Mouse (Mus musculus): ENCODE data around the gene Gm11444. TPM values are rescaled to one million over a fixed set of nuclear protein-coding genes. Genes with fewer than 3 reads are reported as not detected.
A peak's percentile ranks its signal among the peaks of the same experiment; 100 is the strongest.

Gene Gm11444
- polyA plus RNA-seq, 1 experiment from 2014 or later = not detected

DNA sequence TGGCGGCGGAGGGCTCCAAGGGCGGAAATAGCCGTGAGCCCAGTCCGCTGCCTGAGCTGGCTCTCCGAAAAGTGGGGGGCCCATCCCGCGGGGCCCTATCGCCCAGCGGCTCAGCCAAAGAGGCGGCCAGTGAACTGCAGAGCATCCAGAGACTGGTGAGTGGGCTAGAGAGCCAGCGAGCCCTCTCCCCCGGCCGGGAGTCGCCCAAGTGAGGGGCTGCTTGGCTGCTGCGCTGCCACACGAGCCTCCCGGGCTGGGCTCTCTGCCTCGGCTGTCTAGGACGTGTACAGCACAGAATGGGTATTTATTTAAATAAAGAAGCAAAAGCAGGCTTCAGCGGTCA is 9.4 kb downstream of the Gm11444 start:
- Histone ChIP-seq H3K36me3 (ENCODE audit: control insufficient read depth, insufficient read depth, low read length) (peaks cover 7% of the 10 kb centered on the region; the same call in 1 of the 2 replicates), H3K4me3 (ENCODE audit: low read depth, low read length) (peak overlapping the region; percentile 60), H3K9me3 (ENCODE audit: control insufficient read depth, low read length) (no peaks in the 10 kb centered on the region), H3K27me3 (ENCODE audit: control insufficient read depth, insufficient read depth, low read length) (peaks cover 5% of the 10 kb centered on the region; the same call in 1 of the 2 replicates), H3K27ac (replicated peaks) (peak overlapping the region; percentile 65), H3K4me2 (replicated peaks; ENCODE audit: low read depth) (peak overlapping the region; percentile 48), H3K9ac (ENCODE audit: low read length) (peak overlapping the region; percentile 58), H3K4me1 (replicated peaks; ENCODE audit: control insufficient read depth, insufficient read depth) (peaks cover 4% of the 10 kb centered on the region; the same call in 1 of the 2 replicates)
- DNase-seq (ENCODE audit: low spot score) (no peak), ATAC-seq (ENCODE audit: low FRiP score, low TSS enrichment) (no peak)
- TF ChIP-seq EP300 (optimal IDR thresholded peaks at IDR 0.05) = no peak
- no peak for TF ChIP-seq CTCF (IDR thresholded peaks at IDR 0.05; ENCODE audit: low read depth)
- 31% methylated on average over 21 of the region's 21 CpGs for WGBS

DNA sequence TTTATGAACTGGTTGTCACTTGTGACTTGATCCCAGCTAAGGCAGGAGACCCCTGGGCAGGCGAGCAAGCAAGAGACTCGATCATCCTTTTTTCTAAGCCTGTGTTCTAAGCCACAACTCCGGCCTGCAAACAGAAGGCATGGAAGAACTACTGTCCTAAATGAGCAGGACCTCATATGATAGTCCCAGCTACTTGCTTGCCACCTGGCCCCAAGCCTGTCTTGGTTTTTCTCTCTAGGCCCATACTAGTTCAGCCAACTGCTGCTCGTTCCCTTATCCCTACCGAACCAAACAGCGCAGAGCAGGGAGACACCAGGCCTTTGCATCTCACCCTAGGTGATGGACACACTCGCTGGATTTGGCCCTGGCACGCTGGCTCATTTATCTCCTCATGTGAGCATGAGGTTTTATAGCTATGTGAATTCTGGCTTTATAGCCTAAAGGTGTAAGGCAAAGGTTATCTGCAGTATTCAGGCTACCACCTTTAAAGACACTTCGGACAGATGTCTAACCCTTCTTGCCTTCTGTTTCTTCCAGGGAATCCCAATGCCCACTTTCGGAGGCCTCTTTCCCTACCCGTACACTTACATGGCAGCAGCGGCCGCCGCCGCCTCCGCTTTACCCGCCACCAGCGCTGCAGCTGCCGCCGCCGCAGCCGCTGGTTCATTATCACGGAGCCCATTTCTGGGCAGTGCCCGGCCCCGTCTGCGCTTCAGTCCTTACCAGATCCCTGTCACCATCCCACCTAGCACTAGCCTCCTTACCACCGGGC is 9.9 kb downstream of the Gm11444 start:
- ATAC-seq (ENCODE audit: low FRiP score, low TSS enrichment) (no peak), DNase-seq (ENCODE audit: low spot score) (no peak)
- Histone ChIP-seq H3K9me3 (ENCODE audit: control insufficient read depth, low read length) (no peaks in the 10 kb centered on the region), H3K4me2 (replicated peaks; ENCODE audit: low read depth) (peak overlapping the region; percentile 48), H3K4me3 (ENCODE audit: low read depth, low read length) (peak overlapping the region; percentile 60), H3K27me3 (ENCODE audit: control insufficient read depth, insufficient read depth, low read length) (peaks cover 5% of the 10 kb centered on the region; the same call in 1 of the 2 replicates), H3K9ac (ENCODE audit: low read length) (peak overlapping the region; percentile 58), H3K4me1 (replicated peaks; ENCODE audit: control insufficient read depth, insufficient read depth) (peaks cover 4% of the 10 kb centered on the region; the same call in 1 of the 2 replicates), H3K27ac (replicated peaks) (peak overlapping the region; percentile 65), H3K36me3 (ENCODE audit: control insufficient read depth, insufficient read depth, low read length) (peaks cover 7% of the 10 kb centered on the region; the same call in 1 of the 2 replicates)
- 44% methylated on average over 27 of the region's 27 CpGs for WGBS
- TF ChIP-seq CTCF (IDR thresholded peaks at IDR 0.05; ENCODE audit: low read depth) (no peak), EP300 (optimal IDR thresholded peaks at IDR 0.05) (no peak)

DNA sequence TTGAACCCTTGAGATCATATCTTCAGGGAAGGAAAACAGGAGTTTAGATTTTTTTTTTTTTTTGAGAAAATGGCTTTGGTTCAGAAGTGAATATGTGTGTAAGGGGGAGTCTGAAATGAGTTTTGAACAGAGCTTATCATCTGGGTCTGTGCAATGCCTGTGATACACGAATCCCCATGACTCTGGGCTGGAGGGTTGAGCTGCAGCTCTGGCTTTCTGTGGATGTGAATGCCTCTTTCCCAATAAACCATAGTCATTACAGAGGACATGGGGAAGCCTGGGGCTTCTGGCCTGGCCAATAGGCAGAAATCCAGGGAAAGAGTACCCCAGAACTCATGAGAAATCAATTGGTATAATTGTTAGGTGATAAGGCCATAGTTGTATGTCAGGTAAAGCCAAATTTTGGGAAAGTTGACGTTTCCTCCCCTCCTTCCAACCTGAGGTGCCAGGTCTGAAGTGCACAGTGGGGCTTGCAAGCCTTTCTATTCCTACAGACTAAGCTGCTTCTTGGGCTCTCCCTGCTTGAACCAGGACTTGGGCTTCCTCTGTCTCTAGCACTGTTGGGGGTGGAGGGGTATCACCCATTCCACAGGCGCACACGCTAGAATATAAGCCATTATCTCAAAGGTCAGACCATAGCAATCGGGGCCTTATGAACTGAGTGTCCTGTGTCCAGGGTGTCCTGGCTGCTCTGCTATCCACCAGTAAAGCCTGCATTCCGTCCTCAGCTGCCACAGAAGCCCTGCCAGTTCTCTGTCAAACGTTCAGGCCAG is 10.7 kb downstream of the Gm11444 start:
- H3K4me3 ChIP-seq (ENCODE audit: low read depth, low read length) = peak overlapping the region; percentile 60
- peak overlapping the region; percentile 24; the same call in 1 of the 2 replicates for H3K27ac ChIP-seq (replicated peaks)
- H3K9ac ChIP-seq (ENCODE audit: low read length) = peak overlapping the region; percentile 58
- TF ChIP-seq CTCF (IDR thresholded peaks at IDR 0.05; ENCODE audit: low read depth) (no peak), EP300 (optimal IDR thresholded peaks at IDR 0.05) (no peak)
- WGBS = 67% methylated on average over 7 of the region's 7 CpGs
- no peak for ATAC-seq (ENCODE audit: low FRiP score, low TSS enrichment)
- peaks cover 7% of the 10 kb centered on the region; the same call in 1 of the 2 replicates for H3K36me3 ChIP-seq (ENCODE audit: control insufficient read depth, insufficient read depth, low read length)
- peaks cover 5% of the 10 kb centered on the region; the same call in 1 of the 2 replicates for H3K27me3 ChIP-seq (ENCODE audit: control insufficient read depth, insufficient read depth, low read length)
- H3K4me2 ChIP-seq (replicated peaks; ENCODE audit: low read depth) = peak overlapping the region; percentile 48
- no peak for DNase-seq (ENCODE audit: low spot score)
- H3K4me1 ChIP-seq (replicated peaks; ENCODE audit: control insufficient read depth, insufficient read depth) = peaks cover 4% of the 10 kb centered on the region; the same call in 1 of the 2 replicates
- no peaks in the 10 kb centered on the region for H3K9me3 ChIP-seq (ENCODE audit: control insufficient read depth, low read length)

DNA sequence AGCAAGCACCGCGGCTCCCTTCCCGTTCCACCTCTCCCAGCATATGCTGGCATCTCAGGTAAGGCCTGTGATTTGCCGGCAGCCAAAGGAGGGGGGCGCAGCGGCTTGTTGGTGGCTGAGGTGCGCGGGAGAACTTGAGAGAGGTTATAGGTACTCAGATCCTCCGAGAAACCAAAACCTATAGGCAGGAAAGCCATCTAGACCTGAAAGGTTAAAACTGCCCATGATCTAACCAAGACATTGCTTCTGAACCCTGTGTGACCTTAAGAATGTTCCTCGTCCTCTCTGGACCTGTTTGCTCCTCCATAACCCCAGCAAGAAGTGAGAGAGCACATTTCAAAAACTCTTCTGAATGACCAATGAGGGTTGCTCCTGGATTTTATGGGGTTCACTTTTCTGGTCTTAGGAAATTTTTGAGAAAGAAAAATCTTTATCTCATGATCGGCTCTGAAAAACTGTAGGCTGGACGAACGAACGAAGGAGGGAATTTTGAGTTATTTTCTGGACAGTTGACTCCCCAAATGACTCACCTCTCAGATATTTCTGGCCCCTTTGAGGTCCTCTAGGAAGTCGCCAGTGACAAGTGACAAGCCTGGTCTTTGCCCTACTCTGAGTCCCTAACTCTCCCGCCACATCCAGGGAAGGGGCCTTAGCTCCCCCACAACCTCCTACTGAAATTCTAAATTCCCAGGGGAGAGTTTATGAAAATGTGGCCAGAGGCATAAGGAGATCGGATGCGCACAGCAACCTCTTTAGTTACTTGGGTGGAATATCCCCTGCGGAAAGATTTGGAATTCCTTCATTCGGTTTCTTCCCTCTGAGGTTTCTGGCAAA is 11.5 kb downstream of the Gm11444 start:
- peak overlapping the region; percentile 71 for H3K9ac ChIP-seq (ENCODE audit: low read length)
- no peaks in the 10 kb centered on the region for H3K9me3 ChIP-seq (ENCODE audit: control insufficient read depth, low read length)
- DNase-seq (ENCODE audit: low spot score) (no peak), ATAC-seq (ENCODE audit: low FRiP score, low TSS enrichment) (no peak)
- TF ChIP-seq EP300 (optimal IDR thresholded peaks at IDR 0.05) (no peak), CTCF (IDR thresholded peaks at IDR 0.05; ENCODE audit: low read depth) (no peak)
- peak overlapping the region; percentile 76 for H3K4me2 ChIP-seq (replicated peaks; ENCODE audit: low read depth)
- peaks cover 3% of the 10 kb centered on the region; the same call in 1 of the 2 replicates for H3K4me1 ChIP-seq (replicated peaks; ENCODE audit: control insufficient read depth, insufficient read depth)
- peak overlapping the region; percentile 60 for H3K4me3 ChIP-seq (ENCODE audit: low read depth, low read length)
- H3K27ac ChIP-seq (replicated peaks) = peak overlapping the region; percentile 63
- peaks cover 5% of the 10 kb centered on the region; the same call in 1 of the 2 replicates for H3K27me3 ChIP-seq (ENCODE audit: control insufficient read depth, insufficient read depth, low read length)
- 32% methylated on average over 20 of the region's 20 CpGs for WGBS
- peaks cover 7% of the 10 kb centered on the region; the same call in 1 of the 2 replicates for H3K36me3 ChIP-seq (ENCODE audit: control insufficient read depth, insufficient read depth, low read length)

DNA sequence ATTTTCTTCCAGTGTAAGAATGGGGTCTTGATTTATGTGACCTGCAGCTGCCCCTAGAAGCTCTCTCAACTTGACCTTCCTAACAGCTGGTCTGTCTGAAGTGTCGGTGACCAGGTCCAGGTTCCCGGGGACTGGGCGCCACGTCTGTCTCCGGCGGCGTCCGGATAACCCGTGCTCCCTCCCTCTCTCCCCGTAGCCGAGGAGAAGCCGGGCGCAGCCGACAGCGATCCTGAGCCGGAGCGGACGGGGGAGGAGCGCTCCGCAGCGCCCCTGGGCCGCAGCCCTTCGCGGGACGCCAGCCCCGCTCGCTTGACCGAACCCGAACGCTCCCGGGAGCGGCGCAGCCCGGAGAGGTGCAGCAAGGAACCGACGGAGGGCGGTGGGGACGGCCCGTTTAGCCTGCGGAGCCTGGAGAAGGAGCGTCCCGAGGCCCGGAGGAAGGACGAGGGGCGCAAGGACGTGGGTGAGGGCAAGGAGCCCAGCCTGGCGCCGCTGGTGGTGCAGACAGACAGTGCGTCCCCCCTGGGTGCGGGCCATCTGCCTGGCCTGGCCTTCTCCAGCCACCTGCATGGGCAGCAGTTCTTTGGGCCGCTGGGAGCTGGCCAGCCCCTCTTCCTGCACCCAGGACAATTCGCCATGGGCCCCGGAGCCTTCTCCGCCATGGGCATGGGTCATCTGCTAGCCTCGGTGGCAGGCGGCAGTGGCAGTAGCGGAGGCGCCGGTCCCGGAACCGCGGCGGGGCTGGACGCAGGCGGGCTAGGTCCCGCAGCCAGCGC is 12.3 kb downstream of the Gm11444 start:
- TF ChIP-seq CTCF (IDR thresholded peaks at IDR 0.05; ENCODE audit: low read depth) (no peak), EP300 (optimal IDR thresholded peaks at IDR 0.05) (no peak)
- DNase-seq (ENCODE audit: low spot score) (no peak), ATAC-seq (ENCODE audit: low FRiP score, low TSS enrichment) (no peak)
- no peaks in the 10 kb centered on the region for H3K9me3 ChIP-seq (ENCODE audit: control insufficient read depth, low read length)
- H3K4me2 ChIP-seq (replicated peaks; ENCODE audit: low read depth) = peak overlapping the region; percentile 76
- H3K4me3 ChIP-seq (ENCODE audit: low read depth, low read length) = peak overlapping the region; percentile 60
- peak overlapping the region; percentile 71 for H3K9ac ChIP-seq (ENCODE audit: low read length)
- peaks cover 5% of the 10 kb centered on the region; the same call in 1 of the 2 replicates for H3K27me3 ChIP-seq (ENCODE audit: control insufficient read depth, insufficient read depth, low read length)
- peak overlapping the region; percentile 63 for H3K27ac ChIP-seq (replicated peaks)
- peaks cover 7% of the 10 kb centered on the region; the same call in 1 of the 2 replicates for H3K36me3 ChIP-seq (ENCODE audit: control insufficient read depth, insufficient read depth, low read length)
- WGBS = 16% methylated on average over 63 of the region's 67 CpGs
- H3K4me1 ChIP-seq (replicated peaks; ENCODE audit: control insufficient read depth, insufficient read depth) = no peaks in the 10 kb centered on the region
